Mouse (Mus musculus) cerebellum, adult 18-20 months (tissue): ENCODE data around the gene Abcf2.

ENCODE experiments used
- DNase-seq, 2 experiments: peaks; one replicate each; pipeline ENCODE4 v3.0.0; 2021

The Abcf2 gene

DNA sequence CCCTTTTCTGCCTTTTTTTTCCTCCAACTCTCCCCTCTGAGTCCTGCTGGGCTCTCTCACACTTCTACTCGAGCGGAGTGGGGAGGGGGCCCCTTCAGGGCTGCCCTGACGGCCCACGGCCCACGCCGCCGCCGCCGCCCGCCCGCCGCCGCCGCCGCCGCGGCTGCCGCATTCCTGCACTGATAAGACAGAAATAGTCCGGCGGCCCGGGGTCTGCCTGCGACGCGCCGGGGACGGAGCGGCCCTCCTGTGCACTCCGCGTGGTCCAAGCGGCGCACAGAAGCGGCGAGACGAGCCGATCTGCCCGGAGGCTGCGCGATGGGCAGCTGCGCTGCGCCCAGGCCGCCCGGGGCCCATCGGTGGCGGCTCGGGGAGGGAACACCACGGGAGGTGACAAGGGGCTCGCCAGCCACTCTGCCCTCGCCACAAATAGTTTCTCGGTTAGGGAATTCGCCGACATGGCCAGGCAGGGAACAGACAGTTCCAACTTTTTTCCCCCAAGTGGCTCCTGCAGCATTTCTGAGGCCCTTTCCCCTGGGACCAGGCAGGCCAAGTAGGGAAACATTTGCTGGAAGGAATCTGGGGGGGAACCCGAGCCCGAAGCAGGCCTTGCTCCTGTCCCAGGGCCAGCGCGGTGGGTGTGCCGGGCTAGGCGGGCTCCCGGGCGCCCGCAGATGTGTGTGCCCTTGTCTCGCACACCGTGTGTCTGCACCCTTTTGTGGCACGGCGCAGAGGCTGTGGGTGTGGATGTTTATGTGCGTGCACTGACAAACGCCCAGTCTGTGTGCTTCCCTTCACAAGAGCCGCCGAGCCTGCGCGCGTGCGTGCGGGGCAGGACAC, 24.9 kb upstream of the Abcf2 start:
- DNase-seq, result peak; percentile 38 to 55

DNA sequence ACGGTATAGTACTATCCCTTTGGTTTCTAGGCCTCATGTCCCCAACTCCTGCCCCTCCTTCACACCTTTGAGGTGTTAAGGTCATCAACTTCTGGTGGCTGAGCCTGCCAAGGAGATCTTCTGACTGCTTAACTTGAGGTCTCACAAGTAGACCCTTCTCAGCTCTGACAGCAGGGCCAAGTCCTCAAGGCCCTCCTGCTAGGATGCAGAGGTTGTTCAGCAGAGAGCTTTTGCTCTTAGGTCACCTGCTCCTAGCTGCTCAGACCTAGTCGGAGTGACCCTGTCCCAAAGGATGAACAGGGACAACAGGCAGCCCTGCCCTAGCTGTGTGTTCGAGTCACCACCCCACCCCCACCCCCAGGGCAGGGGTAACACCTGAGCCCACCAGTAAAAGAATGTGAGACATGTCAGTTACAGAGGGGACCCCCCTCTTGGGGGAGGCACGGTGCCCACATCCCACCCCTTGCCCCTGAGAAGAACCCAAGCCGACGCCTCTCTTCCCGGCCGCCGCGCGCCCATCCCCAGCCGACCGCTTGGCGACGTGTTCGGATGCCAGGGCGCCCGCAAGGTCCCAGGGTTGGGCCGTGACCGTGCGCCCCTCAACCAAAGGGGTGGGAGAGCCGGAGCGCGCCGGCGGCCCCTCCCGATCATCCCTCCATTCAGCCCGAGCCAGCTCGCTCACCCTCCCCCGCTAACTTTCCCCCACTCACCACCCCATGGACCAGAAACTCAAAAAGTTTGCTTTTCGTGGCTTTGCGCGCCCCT, 24.0 kb upstream of the Abcf2 start:
- peak in 1 of 2 experiments; percentile 25 for DNase-seq

DNA sequence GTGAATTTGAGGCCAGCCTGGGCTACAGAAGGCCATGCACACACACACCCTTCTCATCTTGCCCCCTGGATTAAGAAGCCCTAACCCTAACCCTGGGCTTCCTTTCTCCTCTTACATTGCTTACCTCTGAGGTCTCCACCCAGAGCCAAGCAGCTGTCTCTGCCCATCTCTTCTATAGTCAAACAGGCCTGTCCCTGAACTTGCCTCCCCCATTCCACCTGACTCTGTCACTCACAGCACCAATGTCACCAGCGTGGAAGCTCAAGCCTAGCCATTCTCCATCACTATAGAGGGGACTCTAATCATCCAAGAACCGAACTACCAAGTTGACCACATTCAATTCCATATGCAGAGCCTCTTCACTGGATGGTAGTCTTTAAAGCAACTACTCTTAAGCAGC, 23.0 kb upstream of the Abcf2 start:
- no peak for DNase-seq

DNA sequence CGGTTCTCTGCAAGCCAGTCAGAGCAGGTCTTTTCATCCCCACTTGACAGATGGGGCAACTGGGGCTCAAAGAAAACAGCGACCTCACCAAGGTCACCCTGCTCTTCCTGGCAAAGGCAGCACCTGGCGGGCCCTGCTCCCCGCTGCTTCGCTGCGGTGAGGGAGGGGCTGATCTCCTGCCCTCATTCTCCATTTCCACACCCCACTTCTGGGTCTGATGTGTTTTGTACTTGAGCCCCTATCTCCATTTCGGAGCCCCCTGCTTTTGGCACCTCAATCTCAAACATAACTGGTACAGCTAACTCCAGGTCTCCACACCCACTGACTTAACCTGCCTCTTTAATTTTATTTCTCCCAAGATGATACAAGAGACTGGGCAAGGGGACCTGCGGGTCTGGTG, 21.9 kb upstream of the Abcf2 start:
- DNase-seq, result peak in 1 of 2 experiments; percentile 26

DNA sequence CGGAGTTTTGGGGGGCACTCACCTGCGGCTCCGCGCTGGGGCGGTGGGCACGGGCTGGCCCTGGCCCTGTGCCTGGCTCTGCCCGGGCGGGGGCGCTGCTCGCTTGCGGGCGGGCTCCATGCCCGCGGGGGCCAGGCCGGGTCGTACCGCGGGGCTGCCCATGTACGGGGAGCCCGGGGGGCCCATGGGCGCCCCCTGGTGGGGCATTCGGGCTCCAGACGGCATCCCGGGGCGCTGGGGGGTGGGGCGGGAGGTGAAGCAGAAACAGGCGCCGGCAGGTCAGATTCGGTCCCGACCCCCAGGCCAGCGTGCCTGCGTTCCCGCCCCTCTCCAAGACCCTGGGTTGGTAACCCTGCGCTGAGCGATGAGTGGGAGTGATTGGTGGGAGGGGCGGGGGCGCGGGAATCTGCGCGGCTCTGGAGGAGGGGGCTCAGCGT, 21.3 kb upstream of the Abcf2 start:
- DNase-seq, result peak; percentile 28 to 66

DNA sequence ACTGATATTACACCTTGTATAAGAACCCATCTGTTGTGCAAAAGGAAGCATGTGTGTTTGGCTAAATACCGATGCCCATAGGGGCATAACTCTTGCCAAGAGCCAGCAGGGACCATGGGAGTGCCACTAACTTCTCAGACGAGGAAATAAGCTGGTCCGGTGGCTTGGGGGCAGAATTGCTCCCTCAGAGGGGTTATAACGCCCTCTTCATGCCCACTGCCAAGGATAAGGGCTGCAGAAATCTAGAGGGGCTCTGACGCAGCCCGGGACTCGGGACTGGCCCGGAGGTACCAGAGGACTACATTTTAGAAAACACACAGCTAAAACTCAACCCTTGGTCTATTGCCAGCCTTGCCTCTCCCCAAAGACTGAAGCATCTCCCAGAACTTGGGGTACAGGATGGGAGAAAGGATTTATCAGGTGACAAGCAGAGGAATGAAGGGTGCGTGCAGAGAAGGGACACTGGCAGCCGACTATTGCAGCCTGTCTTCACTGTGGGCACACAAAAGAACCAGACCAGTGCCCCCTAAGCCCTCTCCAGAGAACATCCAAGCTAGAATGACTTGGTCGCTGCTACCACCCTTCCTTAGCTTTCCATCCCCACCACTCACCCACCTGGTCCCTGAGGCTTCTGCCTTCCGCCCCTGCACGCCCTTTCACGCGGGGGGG, 20.8 kb upstream of the Abcf2 start:
- peak; percentile 41 to 49 for DNase-seq

DNA sequence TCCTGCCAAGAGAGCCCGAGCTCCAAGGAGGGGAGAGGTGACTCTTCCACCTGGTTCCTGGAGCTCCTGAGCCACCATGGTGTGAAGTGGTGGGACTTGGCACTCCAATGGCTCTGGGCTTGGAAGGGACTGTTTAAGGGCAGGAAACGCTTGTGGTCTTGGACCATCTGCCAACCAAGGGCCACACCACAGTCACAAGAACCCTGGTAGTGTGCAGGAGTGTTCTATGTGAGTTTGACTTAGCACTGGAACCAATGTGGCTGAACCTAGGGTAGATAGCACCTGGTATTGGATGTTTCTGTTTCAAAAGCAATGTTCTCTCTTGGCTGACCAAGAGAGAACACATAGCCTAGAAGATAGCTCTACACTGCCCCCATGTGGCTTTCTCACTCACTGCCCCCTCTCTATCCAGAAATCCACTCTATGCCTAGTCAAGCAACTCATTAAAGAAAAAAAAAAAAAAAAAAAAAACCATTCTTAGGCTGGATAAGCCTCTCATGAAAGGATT, 20.0 kb upstream of the Abcf2 start:
- DNase-seq, result peak; percentile 82

DNA sequence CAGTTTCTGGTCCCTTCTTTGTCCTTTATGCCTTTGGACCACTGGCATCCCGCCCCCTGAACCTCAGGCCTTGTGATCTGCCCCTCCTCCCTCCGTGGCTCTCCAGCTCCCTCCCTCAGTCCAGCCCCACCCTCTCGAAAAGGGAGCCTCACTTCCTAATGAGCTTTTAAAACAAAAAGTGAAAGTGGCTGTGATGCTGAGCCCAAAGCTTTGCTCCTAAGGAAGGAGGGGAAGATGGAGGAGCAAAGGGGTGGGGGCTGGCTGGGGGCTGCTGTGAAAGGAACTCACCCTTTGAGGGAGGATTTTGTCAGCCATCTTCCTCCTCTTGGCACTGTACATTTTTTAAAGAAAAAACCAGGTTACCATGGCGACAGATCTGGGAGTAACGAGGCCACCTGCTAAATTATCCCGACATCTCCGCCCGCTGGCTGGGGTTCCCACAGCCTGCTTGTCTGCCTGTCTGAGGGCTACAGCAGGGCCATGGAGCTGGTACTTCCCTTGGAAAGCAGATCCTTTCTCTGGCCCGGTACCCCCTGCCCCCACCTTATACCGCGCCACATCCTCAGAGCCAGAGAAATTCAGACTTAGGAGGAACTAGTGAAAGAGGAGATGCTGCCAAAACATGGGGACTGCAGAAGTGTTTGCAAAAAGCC, 19.4 kb upstream of the Abcf2 start:
- peak; percentile 35 to 44 for DNase-seq

DNA sequence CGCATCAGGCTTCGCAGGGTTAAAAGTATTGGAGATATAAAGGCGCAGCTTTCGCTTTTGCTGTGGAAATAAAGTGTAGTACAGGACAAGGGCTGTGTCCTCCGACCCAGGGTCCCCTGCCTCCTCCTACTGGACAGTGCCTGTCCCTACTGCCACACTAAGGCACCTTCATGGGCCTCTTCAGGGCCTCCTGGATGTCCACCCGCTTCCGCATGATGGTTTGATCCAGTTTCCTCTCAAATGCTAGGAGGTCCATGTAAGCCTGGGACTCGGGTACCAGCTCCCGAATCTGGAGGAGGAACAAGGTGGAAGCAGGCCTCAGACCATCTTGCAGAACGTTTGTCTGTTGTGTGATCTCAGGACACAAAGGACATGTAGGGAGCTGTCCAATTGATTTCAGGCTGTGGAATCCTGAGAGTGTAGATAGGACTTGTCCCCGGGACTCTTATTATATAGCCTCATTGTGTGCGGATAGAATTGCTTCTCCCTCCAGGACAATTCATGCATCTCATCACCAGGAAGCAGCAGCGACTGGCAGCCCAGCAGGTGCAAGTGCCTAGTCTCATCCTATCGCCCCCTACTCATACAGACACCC, 18.6 kb upstream of the Abcf2 start:
- no peak for DNase-seq

DNA sequence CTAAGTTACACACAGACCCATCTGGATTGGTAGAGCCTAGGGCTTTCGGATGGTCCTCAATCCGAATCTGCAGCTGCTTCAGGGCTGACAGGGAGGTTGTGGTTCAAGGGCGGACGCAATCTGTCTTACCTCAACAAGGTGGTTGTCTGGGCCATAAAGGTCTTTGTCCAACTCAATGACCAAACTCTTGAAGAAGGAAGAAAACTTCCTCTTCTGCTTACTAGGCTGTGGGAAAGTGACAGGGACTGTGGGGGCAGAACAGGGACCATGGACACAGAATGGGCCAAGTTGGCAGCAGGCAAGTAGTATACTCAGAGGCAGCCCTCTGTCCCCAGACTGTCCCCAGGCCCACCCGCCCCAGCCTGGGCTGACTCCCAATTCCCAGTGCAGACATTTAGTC, 18.0 kb upstream of the Abcf2 start:
- DNase-seq, result no peak

DNA sequence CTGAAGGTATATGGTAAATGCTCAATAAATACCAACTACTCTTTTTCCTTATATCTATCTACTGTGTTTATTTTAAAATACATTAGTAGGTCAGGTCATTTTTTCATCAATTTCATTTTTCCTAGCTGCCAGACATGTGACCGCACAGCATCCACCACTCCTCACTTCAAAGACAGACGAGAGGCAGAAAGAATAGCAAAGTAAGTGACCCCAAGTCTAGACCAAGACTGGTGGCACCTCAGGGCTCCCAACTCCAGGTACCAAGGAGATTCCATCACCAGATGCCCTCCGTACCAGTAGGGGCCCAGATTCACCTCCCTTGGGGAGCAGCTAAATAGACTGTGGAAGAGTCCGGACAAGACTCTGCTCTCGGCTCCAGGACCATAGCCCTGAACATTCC, 17.1 kb upstream of the Abcf2 start:
- no peak for DNase-seq

DNA sequence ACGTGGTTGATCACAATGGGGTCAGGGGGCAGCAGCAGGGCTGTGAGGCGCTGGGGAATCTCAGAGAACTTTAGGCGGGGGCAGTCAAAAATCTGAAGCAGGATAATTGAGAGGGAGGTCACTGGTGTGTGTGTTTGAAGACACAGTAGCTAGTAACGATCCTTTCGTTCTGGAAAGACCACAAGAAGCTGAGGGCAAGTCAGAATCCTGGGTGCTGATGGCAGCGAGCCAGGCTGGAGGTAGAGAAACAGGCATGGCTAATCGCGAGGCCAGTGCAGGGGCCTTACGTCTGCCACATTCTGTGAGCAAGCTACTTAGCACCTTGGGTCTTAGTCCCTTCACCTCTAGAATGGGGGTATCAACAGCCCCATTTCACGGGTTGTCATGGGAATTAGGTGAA, 16.7 kb upstream of the Abcf2 start:
- no peak for DNase-seq

DNA sequence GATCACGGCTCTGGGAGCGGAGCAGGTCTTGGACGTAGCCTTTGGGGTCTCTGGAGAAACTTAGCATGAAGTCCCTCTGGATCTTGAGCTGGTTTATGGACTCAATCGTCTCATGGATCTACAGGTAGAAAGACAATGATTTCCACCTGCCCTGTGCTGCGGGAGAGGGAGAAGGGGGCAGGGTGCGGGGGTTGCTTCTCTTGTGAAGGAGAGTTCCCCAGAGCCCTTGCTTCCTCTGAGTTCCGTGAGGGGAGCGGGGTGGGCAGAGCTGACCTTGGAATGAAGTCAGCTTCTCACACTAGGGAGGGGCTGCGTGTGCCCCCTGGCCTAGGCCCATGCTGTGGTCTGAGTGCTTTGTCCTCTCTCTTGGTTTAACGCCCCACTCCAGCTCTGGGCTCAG, 16.0 kb upstream of the Abcf2 start:
- DNase-seq, result no peak

DNA sequence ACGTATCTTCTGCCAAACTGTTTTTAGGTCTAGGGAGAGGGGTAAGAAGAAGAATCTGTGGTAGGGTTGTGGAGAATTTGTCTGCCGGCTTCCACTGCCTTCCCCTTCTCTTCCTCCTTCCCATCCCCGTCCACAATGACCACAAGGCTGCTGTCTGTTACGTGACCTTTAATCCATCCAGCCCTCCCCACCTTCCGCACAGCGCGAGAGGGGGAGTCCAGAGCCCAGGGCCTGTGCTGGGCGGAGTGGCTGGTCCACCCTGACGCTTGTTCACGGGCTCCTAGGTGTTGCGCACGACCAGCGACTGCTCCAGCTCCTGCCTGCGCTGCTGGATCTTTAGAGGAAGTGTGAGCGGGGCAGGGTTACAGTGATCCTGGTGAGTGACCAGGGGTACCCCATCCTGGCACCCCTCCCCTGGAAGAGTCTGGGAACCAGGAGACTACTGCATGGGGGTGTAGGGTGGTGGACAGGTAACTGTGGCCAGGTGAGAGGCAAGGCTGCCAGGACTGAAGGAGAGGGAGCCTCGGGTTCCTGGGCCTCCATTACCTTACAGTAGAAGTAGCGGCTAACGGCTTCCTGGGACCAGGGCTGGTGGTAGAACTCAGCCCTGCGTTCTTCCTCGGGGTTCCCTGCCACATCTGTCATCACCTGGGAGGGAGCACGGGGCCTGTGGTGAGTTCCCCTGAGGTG, 15.3 kb upstream of the Abcf2 start:
- DNase-seq, result no peak

DNA sequence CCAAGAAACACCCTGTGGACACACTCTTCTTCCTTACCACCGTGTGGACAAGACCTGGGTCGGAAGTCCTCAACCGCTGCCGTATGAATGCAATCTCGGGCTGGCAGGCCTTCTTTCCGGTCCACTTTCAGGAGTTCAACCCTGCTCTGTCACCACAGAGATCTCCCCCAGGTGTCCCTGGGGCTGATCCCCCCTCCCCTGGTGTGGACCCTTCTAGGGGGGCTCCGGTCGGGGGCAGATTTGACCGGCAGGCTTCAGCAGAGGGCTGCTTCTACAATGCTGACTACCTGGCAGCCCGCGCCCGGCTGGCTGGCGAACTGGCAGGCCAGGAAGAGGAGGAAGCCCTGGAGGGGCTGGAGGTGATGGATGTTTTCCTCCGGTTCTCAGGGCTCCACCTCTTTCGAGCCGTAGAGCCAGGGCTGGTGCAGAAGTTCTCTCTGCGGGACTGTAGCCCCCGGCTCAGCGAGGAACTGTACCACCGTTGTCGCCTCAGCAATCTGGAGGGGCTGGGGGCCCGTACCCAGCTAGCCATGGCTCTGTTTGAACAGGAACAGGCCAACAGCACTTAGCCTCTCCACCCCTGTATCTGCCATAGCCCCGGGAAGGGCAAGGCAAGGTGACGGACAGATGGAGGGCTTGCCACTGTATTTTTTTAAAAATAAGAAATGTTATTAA, 14.7 kb upstream of the Abcf2 start:
- no peak for DNase-seq

DNA sequence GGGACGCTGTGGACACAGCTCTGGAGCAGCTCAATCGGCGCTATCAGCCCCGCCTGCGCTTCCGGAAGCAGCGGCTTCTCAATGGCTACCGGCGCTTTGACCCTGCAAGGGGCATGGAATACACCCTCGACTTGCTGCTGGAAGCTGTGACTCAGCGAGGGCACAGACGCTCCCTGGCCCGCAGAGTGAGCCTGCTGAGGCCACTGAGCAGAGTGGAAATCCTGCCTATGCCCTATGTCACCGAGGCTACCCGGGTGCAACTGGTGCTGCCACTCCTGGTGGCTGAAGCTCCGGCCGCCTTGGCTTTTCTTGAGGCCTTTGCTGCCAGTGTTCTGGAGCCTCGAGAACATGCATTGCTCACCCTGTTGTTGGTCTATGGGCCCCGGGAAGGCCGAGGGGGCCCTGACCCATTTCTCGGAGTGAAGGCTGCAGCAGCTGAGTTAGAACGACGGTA, 14.0 kb upstream of the Abcf2 start:
- DNase-seq, result no peak

DNA sequence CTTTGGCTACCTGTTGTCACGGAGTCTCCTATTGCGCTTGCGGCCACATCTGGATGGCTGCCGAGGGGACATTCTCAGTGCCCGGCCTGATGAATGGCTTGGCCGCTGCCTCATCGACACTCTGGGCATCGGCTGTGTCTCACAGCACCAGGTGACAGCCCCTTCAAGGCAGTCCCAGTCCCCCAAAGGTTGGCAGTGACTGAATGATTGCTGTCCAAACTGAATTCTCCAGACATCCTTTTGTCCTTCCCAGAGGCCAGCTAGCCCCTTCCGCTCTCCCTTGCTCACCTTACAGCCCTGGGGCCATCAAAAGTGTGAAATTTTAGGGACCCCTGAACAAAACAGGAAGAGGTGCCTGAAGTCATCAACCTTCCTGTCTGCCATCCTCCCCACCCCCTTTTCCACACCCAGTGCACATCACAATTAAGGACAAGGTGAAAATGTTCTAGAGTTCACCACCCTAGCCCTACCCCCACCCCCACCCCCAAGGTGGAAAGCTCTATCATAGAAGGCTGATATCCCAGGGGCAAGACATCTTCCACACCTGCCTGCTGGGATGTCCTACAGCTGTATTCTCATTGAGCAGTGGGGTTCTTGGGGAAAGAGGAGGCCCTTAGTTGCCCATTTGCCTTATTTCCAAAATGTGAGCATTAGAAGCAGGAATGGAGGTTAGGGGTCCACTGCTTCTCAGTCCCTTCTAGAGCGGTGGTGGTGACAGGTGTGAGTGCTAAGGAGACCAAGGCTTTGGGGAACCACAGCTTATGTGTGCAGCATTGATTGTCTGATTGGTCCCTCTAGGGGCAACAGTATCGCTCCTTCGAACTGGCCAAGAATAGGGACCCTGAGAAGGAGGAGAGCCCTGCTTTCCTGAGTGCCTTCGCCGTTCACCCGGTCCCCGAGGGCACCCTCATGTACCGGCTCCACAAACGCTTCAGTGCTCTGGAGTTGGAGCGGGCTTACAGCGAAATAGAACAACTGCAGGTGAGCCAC, 12.5 kb upstream of the Abcf2 start:
- DNase-seq, result no peak

DNA sequence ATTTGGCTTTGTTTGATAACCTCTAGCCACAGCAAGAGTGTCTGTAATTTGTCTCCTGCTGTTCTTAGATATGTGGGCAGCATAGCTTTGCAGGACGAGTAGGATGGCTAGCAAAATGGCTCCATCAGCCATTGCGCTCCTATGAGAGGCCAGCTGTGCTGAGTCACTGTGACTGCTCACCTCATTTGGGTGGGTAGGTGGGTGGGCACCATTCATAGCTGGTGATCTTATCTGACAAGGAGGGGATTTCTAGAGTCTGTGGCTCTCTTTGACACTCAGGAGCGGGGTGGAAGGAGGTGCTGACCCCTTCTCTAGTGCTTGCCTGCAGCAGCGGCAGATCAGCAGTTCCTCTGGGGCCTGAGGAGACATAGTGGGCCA, 9.9 kb upstream of the Abcf2 start:
- DNase-seq, result no peak

DNA sequence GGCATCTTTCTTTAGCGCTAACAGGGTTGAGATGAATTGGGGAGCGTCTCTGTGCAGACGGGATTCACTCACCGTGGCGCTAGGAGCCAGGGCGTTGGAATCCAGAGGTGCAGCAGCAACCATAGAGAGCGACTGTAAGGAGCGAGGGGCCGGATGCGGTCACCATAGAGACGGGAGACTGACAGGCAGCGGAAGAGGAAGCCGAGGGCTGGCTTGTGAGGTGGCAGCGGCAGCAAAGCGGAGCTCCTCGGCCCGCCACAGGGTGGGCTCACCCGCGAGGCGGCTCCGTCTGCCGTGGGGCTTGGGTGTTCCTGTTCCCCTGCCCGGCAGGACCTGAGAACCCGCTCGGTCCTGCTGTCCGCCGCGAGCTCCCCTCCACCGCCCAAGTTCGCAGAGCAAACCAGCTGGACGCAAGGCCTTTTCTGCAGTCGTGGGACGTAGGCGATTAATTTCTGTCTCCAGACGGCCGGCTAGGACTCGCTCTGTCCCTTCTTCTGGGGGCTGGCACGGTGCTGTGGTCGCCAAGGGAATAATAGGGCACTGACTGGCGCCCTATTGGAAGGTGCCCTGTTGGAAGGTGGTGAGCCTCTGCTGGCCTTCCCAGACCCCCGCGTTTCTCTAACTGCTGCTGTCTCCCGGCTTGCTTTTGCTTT, 9.4 kb upstream of the Abcf2 start, which contains the start of gene Chpf2:
TSS of gene Chpf2 (plus strand) at position 195 of the 653 bp plus-strand sequence.
- DNase-seq, result peak; percentile 76 to 82
